Mouse (Mus musculus): ENCODE measurements around the gene Gpr142. TPM values are rescaled to one million over a fixed set of nuclear protein-coding genes. Genes with fewer than 3 reads are reported as not detected.

The Gpr142 gene
- polyA plus RNA-seq (2012; fragmentation: generic; extraction: Trizol): 0.07 TPM

DNA sequence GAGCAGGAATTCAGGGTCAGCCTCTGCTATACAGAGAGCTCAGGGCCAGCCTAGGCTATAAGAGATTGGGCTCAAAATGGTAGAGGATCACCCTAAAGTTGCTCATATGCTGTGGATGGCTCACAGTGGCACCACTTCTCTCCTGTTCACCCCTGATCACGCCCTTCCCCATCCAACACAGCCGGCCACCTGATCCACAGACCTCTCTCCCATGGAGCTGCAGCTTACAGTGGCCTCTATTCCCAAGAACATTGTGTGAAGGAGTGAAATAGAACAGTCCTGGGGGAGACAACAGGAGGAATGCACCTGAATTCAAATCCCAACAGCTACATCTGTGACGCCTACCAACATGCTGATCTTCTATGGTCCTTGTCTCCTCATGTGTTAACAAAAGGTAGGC is at the start of gene Gpr142:
Gene Gpr142 (plus strand): TSS at position 301 of the 400 bp plus-strand sequence.
- no peak within 1 kb of the TSS for H3K4me3 ChIP-seq
- H3K27me3 ChIP-seq (ENCODE audit: control insufficient read depth, insufficient read depth, insufficient read length): no peaks in the 10 kb centered on the region
- H3K36me3 ChIP-seq (ENCODE audit: control insufficient read depth, insufficient read depth): no peaks in the 10 kb centered on the region
- H3K4me2 ChIP-seq (ENCODE audit: low read depth): no peak within 1 kb of the TSS
- no peaks in the 10 kb centered on the region for H3K79me2 ChIP-seq (ENCODE audit: control insufficient read depth, insufficient read depth)
- no peak within 1 kb of the TSS for H3ac ChIP-seq (ENCODE audit: control insufficient read depth, insufficient read length)
- TF ChIP-seq USF1 (IDR thresholded peaks at IDR 0.05; ENCODE audit: low read depth) (no peak), MAX (IDR thresholded peaks at IDR 0.05; ENCODE audit: low read depth) (no peak), POLR2AphosphoS2 (IDR thresholded peaks at IDR 0.05; ENCODE audit: insufficient read length, low read depth) (no peak), TCF3 (IDR thresholded peaks at IDR 0.05; ENCODE audit: insufficient read length, low read depth) (no peak), REST (IDR thresholded peaks at IDR 0.05; ENCODE audit: insufficient read depth, insufficient read length) (no peak), MYOD1 (IDR thresholded peaks at IDR 0.05; ENCODE audit: control insufficient read depth in 1 of 3, insufficient read length in 2 of 3, low read depth in 2 of 3) (no peak), SRF (IDR thresholded peaks at IDR 0.05; ENCODE audit: control insufficient read depth, insufficient read length, low read depth) (no peak)

DNA sequence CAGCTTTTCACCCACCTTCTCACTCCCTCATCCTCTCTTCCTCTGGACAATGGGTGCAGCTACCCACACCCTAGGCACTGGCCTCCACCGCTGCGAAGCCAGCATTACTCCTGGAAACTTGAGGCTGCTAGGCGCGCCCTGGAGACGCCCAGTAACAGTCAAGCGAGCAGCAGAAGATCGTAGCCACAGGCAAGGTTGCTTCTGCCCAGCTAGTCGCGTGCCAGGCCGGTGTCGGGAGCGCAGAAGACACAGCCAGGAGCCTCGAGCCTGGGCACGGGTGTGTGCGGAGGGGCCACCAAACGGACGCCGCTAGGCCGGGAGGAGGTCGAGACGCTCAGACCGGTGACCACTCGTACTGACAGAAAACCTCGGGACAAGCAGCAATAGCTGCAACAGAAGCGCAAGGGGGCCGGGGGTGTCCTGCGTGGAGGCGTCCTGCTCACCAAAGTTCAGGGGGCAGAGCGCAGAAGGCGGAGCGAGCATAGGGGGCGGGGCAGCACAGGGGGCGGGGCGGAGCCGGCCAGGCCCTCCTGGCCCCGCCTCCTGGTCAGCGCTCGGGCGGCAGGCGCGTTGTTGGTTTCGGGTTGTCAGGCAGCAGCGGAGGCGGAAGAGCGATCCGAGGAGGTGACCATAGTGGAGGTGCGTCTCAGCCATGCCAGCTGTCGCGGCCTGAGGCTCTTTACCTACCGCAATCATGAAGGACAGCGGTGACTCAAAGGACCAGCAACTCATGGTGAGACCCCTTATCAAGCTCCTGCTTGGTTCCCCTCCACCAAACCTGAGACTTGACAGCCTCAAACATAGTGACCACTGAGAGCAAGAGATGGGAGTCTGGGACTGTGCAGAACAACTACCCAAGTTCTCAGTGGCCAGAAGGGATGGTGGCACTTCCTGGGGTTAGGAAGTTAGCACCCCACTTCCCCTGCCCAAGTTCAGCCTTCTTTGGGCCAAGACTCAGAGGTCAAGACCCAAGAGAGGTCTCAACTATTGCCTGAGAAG is 33.6 kb upstream of the Gpr142 start, which contains the start of gene Kif19a:
Gene Kif19a (plus strand): TSS at position 569 of the 999 bp plus-strand sequence.
- Histone ChIP-seq H3K79me2 (ENCODE audit: control insufficient read depth, insufficient read depth) (no peaks in the 10 kb centered on the region), H3K4me2 (ENCODE audit: low read depth) (peak within 1 kb of the TSS; percentile 89), H3K27me3 (ENCODE audit: control insufficient read depth, insufficient read depth, insufficient read length) (no peaks in the 10 kb centered on the region), H3ac (ENCODE audit: control insufficient read depth, insufficient read length) (no peak within 1 kb of the TSS), H3K4me3 (peak within 1 kb of the TSS; percentile 10), H3K36me3 (ENCODE audit: control insufficient read depth, insufficient read depth) (no peaks in the 10 kb centered on the region)
- TF ChIP-seq USF1 (IDR thresholded peaks at IDR 0.05; ENCODE audit: low read depth) (no peak), REST (IDR thresholded peaks at IDR 0.05; ENCODE audit: insufficient read depth, insufficient read length) (no peak), MYOD1 (IDR thresholded peaks at IDR 0.05; ENCODE audit: control insufficient read depth in 1 of 3, insufficient read length in 2 of 3, low read depth in 2 of 3) (peak in 1 of 3 experiments; percentile 86), E2F4 (IDR thresholded peaks at IDR 0.05; ENCODE audit: insufficient read depth) (no peak), CEBPB (IDR thresholded peaks at IDR 0.05; ENCODE audit: insufficient read depth, poor library complexity, severe bottlenecking) (no peak), POLR2A (IDR thresholded peaks at IDR 0.05; ENCODE audit: insufficient read length, low read depth) (no peak), TCF3 (IDR thresholded peaks at IDR 0.05; ENCODE audit: insufficient read length, low read depth) (no peak), MYOG (IDR thresholded peaks at IDR 0.05; ENCODE audit: control insufficient read depth in 1 of 3, insufficient read depth in 1 of 3, insufficient read length in 2 of 3, low read depth in 2 of 3) (peak in 2 of 3 experiments; percentile 39 to 79), MAX (IDR thresholded peaks at IDR 0.05; ENCODE audit: low read depth) (no peak), SRF (IDR thresholded peaks at IDR 0.05; ENCODE audit: control insufficient read depth, insufficient read length, low read depth) (no peak), POLR2AphosphoS2 (IDR thresholded peaks at IDR 0.05; ENCODE audit: insufficient read length, low read depth) (peak; percentile 46), TCF12 (IDR thresholded peaks at IDR 0.05; ENCODE audit: insufficient read depth, poor library complexity, severe bottlenecking) (no peak)

DNA sequence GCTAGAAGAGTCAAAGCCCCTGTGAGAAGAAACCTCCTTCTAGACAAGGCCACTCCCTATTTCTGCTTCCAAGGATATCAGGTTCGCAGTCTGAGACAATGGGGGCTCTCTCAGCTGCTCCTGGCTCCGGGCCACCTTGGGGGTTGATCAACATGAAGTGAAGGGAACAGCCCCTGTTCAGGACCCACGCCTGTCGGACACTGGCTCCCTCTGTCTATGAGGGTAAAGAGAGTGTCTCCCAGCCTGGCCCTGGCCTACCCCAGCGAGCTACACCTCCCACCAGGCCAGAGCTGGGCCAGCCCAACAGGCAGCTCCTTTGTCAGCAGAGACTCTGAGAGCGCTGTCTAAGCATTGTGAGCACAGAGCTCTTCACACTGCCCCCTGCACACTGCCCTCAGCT is 28.8 kb upstream of the Gpr142 start:
- no peaks in the 10 kb centered on the region for H3K27me3 ChIP-seq (ENCODE audit: control insufficient read depth, insufficient read depth, insufficient read length)
- no peak overlapping the region for H3K4me2 ChIP-seq (ENCODE audit: low read depth)
- no peak overlapping the region for H3ac ChIP-seq (ENCODE audit: control insufficient read depth, insufficient read length)
- no peaks in the 10 kb centered on the region for H3K79me2 ChIP-seq (ENCODE audit: control insufficient read depth, insufficient read depth)
- H3K4me3 ChIP-seq: no peak overlapping the region
- H3K36me3 ChIP-seq (ENCODE audit: control insufficient read depth, insufficient read depth): no peaks in the 10 kb centered on the region
- TF ChIP-seq MYOG (IDR thresholded peaks at IDR 0.05; ENCODE audit: control insufficient read depth in 1 of 3, insufficient read depth in 1 of 3, insufficient read length in 2 of 3, low read depth in 2 of 3) (peak in 1 of 3 experiments; percentile 32), TCF3 (IDR thresholded peaks at IDR 0.05; ENCODE audit: insufficient read length, low read depth) (no peak)

DNA sequence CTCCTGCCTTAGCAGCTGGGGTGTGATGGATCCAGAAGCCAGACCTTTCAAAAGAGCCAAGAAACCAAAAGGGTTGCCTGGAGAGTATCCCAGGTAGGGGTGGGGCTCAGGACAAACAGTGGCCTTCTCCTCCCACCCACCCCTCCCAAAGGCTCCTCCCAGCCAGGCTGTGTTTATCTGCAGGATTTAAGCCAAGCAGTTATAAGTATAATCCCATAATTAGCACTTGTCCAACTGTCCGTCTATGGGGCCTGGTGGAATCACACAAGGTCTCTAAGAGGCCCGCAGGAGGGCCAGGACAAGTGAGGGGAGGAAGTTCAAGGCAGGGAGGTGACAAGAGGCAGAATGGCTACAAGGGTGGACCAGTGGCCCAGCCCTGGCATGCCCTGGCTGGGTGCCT is 26.8 kb upstream of the Gpr142 start:
- H3K4me2 ChIP-seq (ENCODE audit: low read depth): no peak overlapping the region
- H3K27me3 ChIP-seq (ENCODE audit: control insufficient read depth, insufficient read depth, insufficient read length): no peaks in the 10 kb centered on the region
- no peak overlapping the region for H3K4me3 ChIP-seq
- no peak overlapping the region for H3ac ChIP-seq (ENCODE audit: control insufficient read depth, insufficient read length)
- H3K36me3 ChIP-seq (ENCODE audit: control insufficient read depth, insufficient read depth): no peaks in the 10 kb centered on the region
- H3K79me2 ChIP-seq (ENCODE audit: control insufficient read depth, insufficient read depth): no peaks in the 10 kb centered on the region
- no peak for TF ChIP-seq POLR2AphosphoS2 (IDR thresholded peaks at IDR 0.05; ENCODE audit: insufficient read length, low read depth)
- no peak for TF ChIP-seq TCF3 (IDR thresholded peaks at IDR 0.05; ENCODE audit: insufficient read length, low read depth)
- no peak for TF ChIP-seq MYOD1 (IDR thresholded peaks at IDR 0.05; ENCODE audit: control insufficient read depth in 1 of 3, insufficient read length in 2 of 3, low read depth in 2 of 3)
- TF ChIP-seq REST (IDR thresholded peaks at IDR 0.05; ENCODE audit: insufficient read depth, insufficient read length): no peak
- no peak for TF ChIP-seq MYOG (IDR thresholded peaks at IDR 0.05; ENCODE audit: control insufficient read depth in 1 of 3, insufficient read depth in 1 of 3, insufficient read length in 2 of 3, low read depth in 2 of 3)
- no peak for TF ChIP-seq SRF (IDR thresholded peaks at IDR 0.05; ENCODE audit: control insufficient read depth, insufficient read length, low read depth)
- no peak for TF ChIP-seq MAX (IDR thresholded peaks at IDR 0.05; ENCODE audit: low read depth)
- TF ChIP-seq CEBPB (IDR thresholded peaks at IDR 0.05; ENCODE audit: insufficient read depth, poor library complexity, severe bottlenecking): no peak

DNA sequence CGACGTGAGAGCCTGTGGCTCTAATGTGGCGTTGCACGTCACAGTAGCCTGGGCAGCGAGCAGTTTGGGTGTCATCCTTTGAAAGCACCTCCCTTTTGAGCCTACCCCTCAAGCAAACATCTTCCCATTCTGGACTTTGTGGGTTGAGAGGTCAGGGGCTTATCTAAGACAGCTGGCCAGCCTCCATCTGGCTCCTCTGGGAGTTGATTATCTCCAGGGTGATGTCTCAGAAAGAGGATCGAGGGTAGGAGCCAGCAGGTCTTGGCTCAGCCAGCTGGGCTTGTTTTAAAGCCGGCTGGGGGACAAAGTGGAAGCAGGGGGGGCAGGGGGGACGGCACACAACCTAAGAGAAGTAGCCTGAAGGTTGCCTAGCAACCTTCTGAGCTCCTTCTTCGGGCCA is 18.6 kb upstream of the Gpr142 start:
- no peak overlapping the region for H3K4me2 ChIP-seq (ENCODE audit: low read depth)

More for the DNA sequence above, 18.6 kb upstream of the Gpr142 start:
- Histone ChIP-seq H3K36me3 (ENCODE audit: control insufficient read depth, insufficient read depth) (no peaks in the 10 kb centered on the region), H3ac (ENCODE audit: control insufficient read depth, insufficient read length) (no peak overlapping the region), H3K27me3 (ENCODE audit: control insufficient read depth, insufficient read depth, insufficient read length) (peaks cover 17% of the 10 kb centered on the region), H3K79me2 (ENCODE audit: control insufficient read depth, insufficient read depth) (no peaks in the 10 kb centered on the region), H3K4me3 (no peak overlapping the region)
- no peak for TF ChIP-seq TCF12 (IDR thresholded peaks at IDR 0.05; ENCODE audit: insufficient read depth, poor library complexity, severe bottlenecking)
- TF ChIP-seq MAX (IDR thresholded peaks at IDR 0.05; ENCODE audit: low read depth): no peak
- TF ChIP-seq SRF (IDR thresholded peaks at IDR 0.05; ENCODE audit: control insufficient read depth, insufficient read length, low read depth): no peak
- no peak for TF ChIP-seq E2F4 (IDR thresholded peaks at IDR 0.05; ENCODE audit: insufficient read depth)
- no peak for TF ChIP-seq TCF3 (IDR thresholded peaks at IDR 0.05; ENCODE audit: insufficient read length, low read depth)
- no peak for TF ChIP-seq USF1 (IDR thresholded peaks at IDR 0.05; ENCODE audit: low read depth)

Data from myocyte (in vitro differentiated cells).